Mouse (Mus musculus) inflammation-experienced regulatory T-cells (primary cell): ENCODE data around the gene Tmem8b. TPM values are rescaled to one million over a fixed set of nuclear protein-coding genes. Genes with fewer than 3 reads are reported as not detected.

Experiments used
- polyA plus RNA-seq, 2 experiments: library from polyadenylated mRNA; unstranded; fragments of 100-300 nt; shearing (Covaris generic); gene quantifications; one replicate each; pipeline ENCODE4 v1.2.1; 2017

The Tmem8b gene
- 1 to 10 TPM; 1.4 to 2.3 TPM for polyA plus RNA-seq

GRCm38 (mm10) chr4:43668782-43669427 lies at the start of gene Tmem8b, which contains the start of gene Fam221b:
Tmem8b (plus strand) TSS chr4:43668971.
Fam221b (minus strand) TSS chr4:43669145.

GRCm38 (mm10) chr4:43631046-43631955 lies 37.5 kb upstream of the Tmem8b start, which contains the start of gene Npr2:
Npr2 (plus strand) TSS chr4:43631935.

DNA sequence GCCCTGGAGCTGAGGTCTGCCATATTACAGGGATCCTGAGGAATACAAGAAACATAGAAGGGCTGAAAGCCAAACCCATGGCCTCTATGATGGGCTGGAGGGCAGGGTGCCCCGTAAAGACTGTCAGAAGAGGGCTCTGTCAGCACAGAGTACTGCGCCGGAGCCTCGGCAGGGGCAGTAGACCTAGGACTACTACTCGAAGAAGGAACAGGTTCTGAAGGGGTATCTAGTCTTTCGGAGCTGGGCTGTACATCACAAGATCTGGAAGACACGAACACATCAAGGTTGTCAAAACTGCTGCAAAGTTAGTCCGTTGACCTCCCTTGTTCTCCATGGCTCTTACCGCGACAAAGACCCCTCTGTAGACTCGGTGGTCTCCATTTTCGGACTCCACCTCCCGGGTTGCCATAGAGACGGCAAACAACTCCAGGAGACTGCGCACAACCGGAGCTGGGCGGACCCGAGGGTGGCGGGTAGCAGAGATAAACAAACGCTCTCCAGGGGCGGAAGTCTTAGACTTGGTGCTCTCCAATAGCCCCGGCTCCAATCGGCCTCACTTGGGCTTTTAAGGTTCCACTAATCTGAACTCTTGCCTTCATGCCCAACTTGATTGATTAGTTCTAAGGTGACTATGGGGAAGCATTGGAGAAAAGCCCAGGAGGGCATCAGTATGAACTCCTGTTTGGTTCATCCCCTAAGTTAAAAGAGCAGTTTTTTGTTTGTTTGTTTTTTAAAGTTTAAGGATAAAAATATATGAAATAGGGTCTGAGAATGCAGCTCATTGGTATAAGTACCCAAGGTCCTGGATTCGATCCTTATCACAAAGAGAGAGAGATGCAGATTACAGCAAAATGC lies 15.4 kb upstream of the Tmem8b start, which contains the start of gene Spag8:
TSS of gene Spag8 (minus strand) at position 434 of the 855 bp plus-strand sequence.

DNA sequence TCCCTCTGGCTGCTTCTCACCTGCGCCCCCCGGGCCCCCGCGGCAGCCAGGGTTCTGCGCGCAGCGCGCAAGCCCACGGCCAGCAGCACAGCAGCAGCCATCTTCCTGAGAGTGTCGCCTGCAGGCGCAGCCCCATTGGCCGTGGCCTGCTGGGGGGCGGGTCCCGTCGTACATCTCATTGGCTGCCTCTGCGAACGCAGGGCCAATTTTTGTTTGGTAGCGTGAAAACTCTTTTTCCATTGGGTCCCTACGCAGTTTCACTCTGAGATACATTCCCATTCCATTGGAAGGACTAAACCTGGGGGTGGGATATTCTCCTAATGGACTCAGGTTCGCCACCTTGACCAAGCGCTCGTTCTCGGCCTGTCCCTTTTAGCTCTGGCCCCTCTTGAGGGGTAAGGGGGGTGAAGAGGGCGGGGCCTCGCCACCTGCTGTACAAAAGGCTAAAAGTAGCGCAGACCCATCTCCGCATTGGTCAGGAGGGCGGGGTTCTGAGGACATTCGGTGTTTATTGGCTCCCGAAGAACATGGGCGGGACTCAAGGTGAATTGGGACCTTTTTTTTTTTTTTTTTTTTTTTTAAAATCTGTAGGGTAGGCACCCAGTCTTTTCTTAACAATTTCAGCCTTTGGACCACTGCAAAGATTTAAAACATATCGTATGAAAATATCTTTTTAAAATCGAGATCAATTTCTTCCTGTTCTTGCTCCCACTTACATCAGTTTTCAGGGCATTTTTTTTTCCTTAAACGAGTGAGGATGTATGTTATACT lies 12.2 kb upstream of the Tmem8b start, which contains the start of gene Hint2:
TSS of gene Hint2 (minus strand) at position 128 of the 771 bp plus-strand sequence.

DNA sequence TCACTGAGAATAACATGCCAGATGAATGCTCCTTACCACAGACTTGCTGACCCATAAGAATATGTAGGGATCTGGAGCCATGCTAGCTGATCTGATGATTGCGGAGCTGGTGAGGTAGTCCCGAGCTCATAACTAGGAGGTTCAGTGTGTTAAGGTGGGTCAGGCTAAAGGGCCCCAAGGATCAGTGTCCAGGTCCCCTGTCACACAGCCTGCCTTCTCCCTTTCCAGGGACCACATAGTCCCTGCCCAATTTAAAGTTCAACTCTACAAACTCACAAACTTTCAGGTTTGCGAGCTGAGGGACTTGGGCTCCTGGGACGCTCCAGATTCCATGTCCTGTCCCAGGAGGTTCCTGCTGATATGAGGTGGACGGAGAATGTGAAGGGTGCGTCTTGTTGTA lies 31.9 kb downstream of the Tmem8b start, which contains the start of gene Olfr70:
TSS of gene Olfr70 (minus strand) at position 101 of the 400 bp plus-strand sequence.

DNA sequence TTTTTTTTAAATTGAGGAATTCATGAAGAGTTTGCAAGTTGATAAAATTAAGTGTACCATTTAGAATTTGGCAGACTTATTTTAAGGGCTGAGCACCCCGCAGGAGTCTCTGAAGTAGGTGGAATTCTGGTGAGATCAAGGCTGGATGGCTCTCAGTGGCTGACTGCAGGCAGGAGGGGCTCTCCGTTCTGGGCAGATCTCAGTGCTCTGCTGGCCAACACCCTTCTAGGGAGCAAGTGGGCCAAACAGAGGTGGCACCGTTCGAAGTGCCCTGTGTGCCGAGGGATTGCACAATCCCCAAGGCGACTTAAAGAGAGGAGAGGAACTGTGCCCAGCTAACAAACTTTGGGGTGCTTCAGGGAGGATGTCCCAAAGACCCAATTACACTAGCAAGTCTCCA lies 41.1 kb downstream of the Tmem8b start, which contains the start of gene Olfr71:
TSS of gene Olfr71 (minus strand) at position 387 of the 400 bp plus-strand sequence.

DNA sequence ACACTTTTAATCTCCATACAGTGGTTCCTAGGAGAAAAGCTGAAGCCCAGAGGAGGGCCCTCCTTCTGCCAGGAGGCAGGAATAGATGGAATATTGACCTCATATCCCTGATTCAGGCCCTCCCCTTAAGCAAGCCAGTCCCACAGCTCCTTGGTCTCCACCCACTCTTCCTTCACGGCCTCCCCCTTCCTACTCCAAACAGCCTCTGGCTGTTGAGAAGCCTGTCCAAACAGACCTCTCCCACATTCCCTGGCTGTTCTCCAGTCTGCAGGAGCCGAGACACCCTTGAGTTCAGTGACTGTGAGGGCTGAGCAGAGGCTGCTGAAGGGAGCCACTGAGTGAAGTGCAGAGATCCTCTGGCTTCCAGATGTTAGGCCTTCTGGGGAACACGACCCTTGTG lies 58.2 kb downstream of the Tmem8b start, which contains the start of gene Hrct1:
TSS of gene Hrct1 (plus strand) at position 194 of the 400 bp plus-strand sequence.

DNA sequence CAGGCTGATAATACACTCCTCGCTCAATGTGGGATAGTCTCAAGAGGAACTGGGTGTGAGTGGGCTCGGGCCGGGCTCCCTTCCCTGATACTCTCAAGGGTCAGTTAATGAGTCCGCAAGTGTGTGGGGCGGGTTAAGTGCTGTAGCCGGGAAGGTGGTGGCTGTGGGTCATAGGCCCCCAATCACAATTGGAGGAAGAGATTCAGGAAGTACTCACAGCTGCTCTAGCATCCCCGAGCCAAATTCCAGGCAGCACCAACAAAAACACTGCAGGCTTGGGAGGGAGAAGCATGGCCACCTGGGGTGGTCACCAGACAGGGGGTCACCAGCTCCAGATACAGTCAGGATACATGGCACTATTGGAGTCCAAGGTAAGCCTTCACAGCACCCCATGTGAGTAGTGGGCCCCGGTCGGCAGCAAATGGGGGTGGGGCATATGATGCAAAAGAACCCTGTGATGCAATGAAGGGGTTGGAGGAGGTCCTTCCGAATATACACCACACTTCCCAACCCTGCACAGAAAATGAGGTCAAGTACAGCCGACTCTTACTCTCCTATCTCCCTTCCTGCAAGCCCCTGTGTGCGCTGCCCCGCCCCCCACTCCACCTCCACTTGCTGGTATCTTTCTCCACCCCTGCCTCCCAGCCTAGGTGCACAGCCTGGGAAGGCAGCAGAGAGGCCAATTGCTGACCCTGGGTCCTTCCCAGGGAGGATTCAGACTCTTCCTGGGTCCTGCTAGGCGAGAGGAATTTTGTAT lies 61.2 kb downstream of the Tmem8b start, which contains the start of gene Spaar:
TSS of gene Spaar (plus strand) at position 241 of the 757 bp plus-strand sequence.

Other genes with a start within 250 kb of the Tmem8b start
- gene Fam166b, start 239.8 kb upstream of the Tmem8b start, polyA plus RNA-seq: under 1 TPM in 1 of 2 experiments, not detected in 1; 0.23 TPM
- 10 to 100 TPM; 54.6 to 94.4 TPM for gene Tesk1, start 227.0 kb upstream of the Tmem8b start, polyA plus RNA-seq
- gene Cd72, start 214.3 kb upstream of the Tmem8b start, polyA plus RNA-seq: 10 to 100 TPM; 33.1 to 65.3 TPM
- 100 to 1,000 TPM; 134 to 225 TPM for gene Sit1, start 185.2 kb upstream of the Tmem8b start, polyA plus RNA-seq
- gene Ccdc107, start 176.1 kb upstream of the Tmem8b start, polyA plus RNA-seq: 10 to 100 TPM; 89.1 to 99.6 TPM
- 1 to 10 TPM; 3.8 to 5.5 TPM for gene Arhgef39, start 169.3 kb upstream of the Tmem8b start, polyA plus RNA-seq
- 1 to 10 TPM in 1 of 2 experiments, under 1 TPM in 1; 0.51 to 1.4 TPM for gene Car9, start 162.0 kb upstream of the Tmem8b start, polyA plus RNA-seq
- under 1 TPM in 1 of 2 experiments, not detected in 1; 0.37 TPM for gene Tpm2, start 145.2 kb upstream of the Tmem8b start, polyA plus RNA-seq
- gene Creb3, start 106.6 kb upstream of the Tmem8b start, polyA plus RNA-seq: 10 to 100 TPM; 82.9 to 91.0 TPM
- gene Tln1, start 106.3 kb upstream of the Tmem8b start, polyA plus RNA-seq: 100 to 1,000 TPM; 223 to 237 TPM
- gene Rgp1, start 90.3 kb upstream of the Tmem8b start, polyA plus RNA-seq: 10 to 100 TPM; 12.9 to 21.1 TPM
- gene Gba2, start 90.1 kb upstream of the Tmem8b start, polyA plus RNA-seq: 10 to 100 TPM; 43.6 to 49.6 TPM
- 1 to 10 TPM; 3.0 to 3.9 TPM for gene Msmp, start 84.5 kb upstream of the Tmem8b start, polyA plus RNA-seq
- under 1 TPM; 0.53 to 0.72 TPM for gene Npr2, start 37.0 kb upstream of the Tmem8b start, polyA plus RNA-seq
- gene Spag8, start 15.4 kb upstream of the Tmem8b start, polyA plus RNA-seq: under 1 TPM; 0.27 to 0.81 TPM
- 10 to 100 TPM; 64.9 to 74.6 TPM for gene Hint2, start 12.5 kb upstream of the Tmem8b start, polyA plus RNA-seq
- 1 to 10 TPM in 1 of 2 experiments, under 1 TPM in 1; 0.99 to 2.8 TPM for gene Fam221b, start 174 bp downstream of the Tmem8b start, polyA plus RNA-seq
- gene Olfr70, start 31.8 kb downstream of the Tmem8b start, polyA plus RNA-seq: not detected
- under 1 TPM in 1 of 2 experiments, not detected in 1; 0.10 TPM for gene Olfr71, start 41.3 kb downstream of the Tmem8b start, polyA plus RNA-seq
- not detected for gene Hrct1, start 58.2 kb downstream of the Tmem8b start, polyA plus RNA-seq
- 1 to 10 TPM in 1 of 2 experiments, under 1 TPM in 1; 0.48 to 1.3 TPM for gene Spaar, start 61.1 kb downstream of the Tmem8b start, polyA plus RNA-seq
- not detected for gene Olfr159, start 102.0 kb downstream of the Tmem8b start, polyA plus RNA-seq
- under 1 TPM; 0.08 to 0.32 TPM for gene Olfr156, start 154.9 kb downstream of the Tmem8b start, polyA plus RNA-seq
- gene Olfr157, start 171.2 kb downstream of the Tmem8b start, polyA plus RNA-seq: 1 to 10 TPM in 1 of 2 experiments, under 1 TPM in 1; 0.19 to 1.4 TPM
- gene Olfr155, start 182.6 kb downstream of the Tmem8b start, polyA plus RNA-seq: under 1 TPM; 0.43 to 0.98 TPM
- gene Reck, start 206.6 kb downstream of the Tmem8b start, polyA plus RNA-seq: 1 to 10 TPM; 4.8 to 7.1 TPM